Mouse (Mus musculus): ENCODE data around the gene Nkx3-2. TPM values are rescaled to one million over a fixed set of nuclear protein-coding genes. Genes with fewer than 3 reads are reported as not detected.

Gene Nkx3-2
- 1.2 and 4.3 TPM in 2 replicates for polyA plus RNA-seq (2012; rRNA removed)

DNA sequence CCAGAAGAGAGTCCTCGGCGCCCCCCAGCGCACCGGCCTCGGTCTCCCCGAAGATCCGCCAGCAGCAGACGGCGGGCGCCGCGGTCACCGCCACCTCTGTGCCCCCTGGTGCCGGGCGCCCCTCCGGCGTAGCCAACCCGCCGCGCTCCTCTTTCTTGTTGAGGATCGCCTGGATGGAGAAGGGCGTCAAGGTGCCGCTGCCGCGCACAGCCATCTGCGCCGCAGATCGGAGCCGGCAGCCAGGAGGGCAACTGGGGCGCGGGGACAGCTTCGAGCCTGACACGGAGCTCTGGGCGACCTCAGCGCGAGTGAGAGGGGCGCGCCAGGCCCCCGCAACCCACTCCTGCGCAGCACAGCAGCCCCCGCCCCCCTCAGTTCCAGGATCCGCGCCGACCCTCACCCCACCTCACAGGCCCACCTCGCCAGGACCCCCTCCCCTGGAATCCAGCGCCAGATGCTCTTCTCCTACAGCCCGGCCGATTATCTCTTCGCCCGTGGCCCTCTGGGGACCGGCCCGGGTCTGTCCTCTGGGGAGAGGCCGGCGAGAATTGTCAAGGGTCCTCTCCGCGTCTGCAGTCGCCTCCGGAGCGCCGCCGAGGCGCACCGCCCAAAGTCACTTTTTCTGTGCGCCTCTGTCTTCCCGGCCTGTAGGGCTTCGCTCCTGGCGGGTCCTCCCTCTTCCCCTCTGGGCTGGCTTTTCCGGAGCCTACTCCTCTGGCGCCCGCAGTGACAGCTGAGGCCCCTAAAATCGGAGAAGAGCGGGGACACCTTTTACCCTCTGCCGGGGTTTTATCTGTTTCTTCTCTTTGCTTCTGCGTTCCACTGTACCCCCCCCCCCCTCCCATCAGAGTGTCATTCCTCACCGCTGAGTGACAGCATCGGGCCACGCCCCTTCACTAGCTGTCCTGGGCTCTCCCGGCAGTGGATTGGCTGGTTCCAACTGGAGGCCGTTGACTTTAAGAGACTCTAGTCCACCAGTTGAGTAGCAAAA is at the start of gene Nkx3-2:
Nkx3-2 (minus strand) TSS at position 771 of the 991 bp plus-strand sequence.

Other genes starting within 250 kb of the Nkx3-2 start
- 45.0 and 59.3 TPM in 2 replicates for gene Rab28, start 56.3 kb downstream of the Nkx3-2 start, polyA plus RNA-seq (2012; rRNA removed)
- gene Bod1l, start 79.8 kb upstream of the Nkx3-2 start, polyA plus RNA-seq (2012; rRNA removed): 14.8 and 17.2 TPM in 2 replicates

All from central nervous system, embryonic 11.5 days (tissue).